Mouse (Mus musculus): ENCODE data around the gene Foxa2. TPM values are rescaled to one million over a fixed set of nuclear protein-coding genes. Genes with fewer than 3 reads are reported as not detected.

The Foxa2 gene
- polyA plus RNA-seq, 1 experiment from 2014 or later = not detected

GRCm38 (mm10) chr2:147998206-147998966 lies 48.4 kb downstream of the Foxa2 start:
- H3K4me3 ChIP-seq (ENCODE audit: inconsistent target) = no peak overlapping the region
- H3K36me3 ChIP-seq (ENCODE audit: inconsistent target) = no peaks in the 10 kb centered on the region
- no peak overlapping the region for H3K27ac ChIP-seq
- 85% methylated on average over 10 of the region's 10 CpGs for WGBS (ENCODE audit: missing documents)
- H3K79me2 ChIP-seq (ENCODE audit: inconsistent target) = no peaks in the 10 kb centered on the region

- Histone ChIP-seq H3K4me3 (ENCODE audit: inconsistent target) (no peak overlapping the region), H3K79me2 (ENCODE audit: inconsistent target) (no peaks in the 10 kb centered on the region), H3K27ac (no peak overlapping the region), H3K36me3 (ENCODE audit: inconsistent target) (no peaks in the 10 kb centered on the region)
These were observed 50.0 kb downstream of the Foxa2 start for GRCm38 (mm10) chr2:147996781-147997180.

DNA sequence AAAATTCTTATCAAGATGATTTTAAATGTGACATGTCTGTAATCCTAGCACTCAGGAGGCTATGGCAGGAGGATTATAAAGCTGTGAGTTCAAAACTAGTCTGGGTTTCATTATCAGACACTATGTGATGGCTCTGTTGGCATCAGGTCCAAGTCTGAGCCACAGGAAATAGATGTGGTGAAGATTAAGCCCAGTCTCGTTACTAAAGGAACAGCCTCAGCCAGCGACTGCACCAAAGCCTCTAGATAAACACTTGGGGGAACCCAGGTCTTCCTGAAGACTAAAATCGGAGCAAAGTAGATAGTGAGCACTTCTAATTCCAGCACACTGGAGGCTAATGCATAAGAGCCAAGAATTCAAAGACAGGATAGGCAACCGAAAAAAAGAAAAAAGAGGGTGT lies 52.9 kb downstream of the Foxa2 start:
- Histone ChIP-seq H3K36me3 (ENCODE audit: inconsistent target) (no peaks in the 10 kb centered on the region), H3K79me2 (ENCODE audit: inconsistent target) (no peaks in the 10 kb centered on the region), H3K4me3 (ENCODE audit: inconsistent target) (no peak overlapping the region), H3K27ac (no peak overlapping the region)
- WGBS (ENCODE audit: missing documents) = 2% methylated on average over 4 of the region's 4 CpGs

DNA sequence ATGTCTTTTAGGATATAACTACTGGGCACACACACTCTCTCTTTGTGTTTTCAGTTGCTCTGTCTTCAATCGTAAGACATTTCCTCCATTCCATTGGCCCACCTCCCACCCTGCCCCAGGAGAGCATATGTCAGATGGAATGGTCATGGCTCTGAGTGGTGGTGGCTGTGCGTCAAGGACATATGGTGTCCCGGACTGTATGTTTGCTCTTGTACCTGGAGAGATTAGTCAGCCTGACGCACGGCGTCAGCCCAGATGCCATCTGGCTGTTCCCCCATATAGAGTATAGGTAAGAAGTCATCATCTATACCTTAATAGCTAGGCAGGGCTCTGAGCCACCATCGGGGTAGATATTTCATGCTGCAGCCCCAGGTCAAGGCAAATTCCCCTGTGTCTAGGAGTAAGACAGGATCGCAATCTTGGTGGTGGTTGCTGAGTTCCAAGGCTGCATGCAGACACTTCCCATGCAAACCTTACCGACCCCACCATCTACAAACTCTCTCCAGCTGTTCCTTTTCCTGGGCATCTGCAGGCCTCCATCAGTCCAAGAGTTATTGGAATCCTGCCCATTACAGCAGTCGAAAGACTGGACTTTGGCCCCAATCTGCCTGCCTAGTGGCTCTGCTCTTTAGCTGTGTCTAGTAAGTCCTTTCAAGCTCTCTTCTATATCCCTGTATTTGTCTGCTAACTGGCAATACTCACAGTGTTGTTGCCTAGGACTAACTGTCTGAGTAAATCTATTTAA lies 53.7 kb downstream of the Foxa2 start:
- H3K79me2 ChIP-seq (ENCODE audit: inconsistent target) = no peaks in the 10 kb centered on the region
- no peak overlapping the region for H3K27ac ChIP-seq
- 95% methylated on average over 10 of the region's 10 CpGs for WGBS (ENCODE audit: missing documents)
- H3K36me3 ChIP-seq (ENCODE audit: inconsistent target) = no peaks in the 10 kb centered on the region
- H3K4me3 ChIP-seq (ENCODE audit: inconsistent target) = no peak overlapping the region
